Mouse (Mus musculus) hindbrain, embryonic 16.5 days (tissue): ENCODE measurements at regions not wholly inside any gene's neighbourhood (a gene's known extent, or its start where the extent isn't known, plus 50 kb on each side); places are given as distances from the start of the nearest gene placed in this dataset.
A peak's percentile ranks its signal among the peaks of the same experiment; 100 is the strongest.
"Not testable (repeated sequence)": the region's sequence is repeated elsewhere in the genome, so short reads cannot be mapped to it uniquely, and the experiment has no call there.

Experiments used
- ATAC-seq: fragments of 200-750 bp; cut with Nextera tagmentation; 2 replicates; pipeline ENCODE4 v1.8.0; 2017; ENCODE audit warnings: moderate TSS enrichment, moderate library complexity
- H3K27ac ChIP-seq: fragments of 300-500 bp; sonication (generic); 2 replicates; pipeline ENCODE4 v1.5.1; 2014; ENCODE audit warnings: low read depth, mild to moderate bottlenecking, control low read depth, low read length, moderate library complexity
- H3K27me3 ChIP-seq: fragments of 300-500 bp; sonication (generic); replicated peaks from 2 replicates; pipeline ENCODE4 v1.6.1; 2014; ENCODE audit warnings: low read length; ENCODE audit not compliant: control insufficient read depth, insufficient read depth
- H3K36me3 ChIP-seq: fragments of 300-500 bp; sonication (generic); 2 replicates; pipeline ENCODE4 v1.6.1; 2014; ENCODE audit warnings: mild to moderate bottlenecking, low read length, moderate library complexity, mixed read lengths; ENCODE audit not compliant: control insufficient read depth, insufficient read depth
- H3K4me1 ChIP-seq: fragments of 300-500 bp; sonication (generic); 2 replicates; pipeline ENCODE4 v1.6.1; 2014; ENCODE audit warnings: low read depth, low read length; ENCODE audit not compliant: control insufficient read depth, insufficient read depth
- H3K4me2 ChIP-seq: fragments of 300-500 bp; sonication (generic); 2 replicates; pipeline ENCODE4 v1.6.1; 2014; ENCODE audit warnings: mild to moderate bottlenecking, low read length, control low read depth, moderate library complexity
- H3K4me3 ChIP-seq: fragments of 300-500 bp; sonication (generic); 2 replicates; pipeline ENCODE4 v1.5.1; 2014; ENCODE audit warnings: mild to moderate bottlenecking, low read length, control low read depth, moderate library complexity
- H3K9ac ChIP-seq: fragments of 300-500 bp; sonication (generic); 2 replicates; pipeline ENCODE4 v1.6.1; 2014; ENCODE audit warnings: low read depth, mild to moderate bottlenecking, control low read depth, low read length, moderate library complexity
- H3K9me3 ChIP-seq: fragments of 300-500 bp; sonication (generic); 2 replicates; pipeline ENCODE4 v1.6.1; 2014; ENCODE audit warnings: mild to moderate bottlenecking, low read length, moderate library complexity; ENCODE audit not compliant: control insufficient read depth
- WGBS: fragments of 180-500 bp; shearing (Covaris S2); extraction: QIAGEN DNeasy Blood & Tissue Kit; methylation state at CpG from one replicate; pipeline ENCODE4 v1.1.7; 2014; 5-methylcytosine and 5-hydroxymethylcytosine counted together

DNA sequence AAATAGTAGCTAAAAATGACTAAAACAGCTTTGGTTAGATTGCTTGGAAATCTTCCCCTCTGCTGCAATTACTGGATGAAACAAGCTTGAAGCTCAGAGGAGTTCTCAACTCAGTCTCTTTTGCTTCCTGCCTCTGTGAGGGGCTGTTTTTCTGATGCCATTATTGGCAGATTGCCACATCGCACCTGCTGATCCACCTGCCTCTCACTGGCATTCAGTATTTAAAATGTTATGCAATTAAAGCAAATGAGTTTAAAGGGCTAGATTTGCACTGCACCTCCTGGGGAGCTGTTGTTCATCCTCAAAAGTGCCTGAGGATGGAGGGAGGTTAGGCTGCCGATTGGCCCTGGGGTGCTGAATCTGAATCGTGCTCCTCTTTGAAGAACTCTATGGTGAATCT lies 860.5 kb upstream of the Foxg1 start:
- no peak overlapping the region for H3K4me2 ChIP-seq
- H3K4me3 ChIP-seq, result no peak overlapping the region
- H3K27ac ChIP-seq, result no peak overlapping the region
- no peaks in the 10 kb centered on the region for H3K27me3 ChIP-seq
- ATAC-seq, result no peak
- H3K4me1 ChIP-seq, result no peaks in the 10 kb centered on the region
- WGBS, result 40% methylated on average over 3 of the region's 3 CpGs
- H3K9me3 ChIP-seq, result no peaks in the 10 kb centered on the region
- no peak overlapping the region for H3K9ac ChIP-seq
- H3K36me3 ChIP-seq, result no peaks in the 10 kb centered on the region

DNA sequence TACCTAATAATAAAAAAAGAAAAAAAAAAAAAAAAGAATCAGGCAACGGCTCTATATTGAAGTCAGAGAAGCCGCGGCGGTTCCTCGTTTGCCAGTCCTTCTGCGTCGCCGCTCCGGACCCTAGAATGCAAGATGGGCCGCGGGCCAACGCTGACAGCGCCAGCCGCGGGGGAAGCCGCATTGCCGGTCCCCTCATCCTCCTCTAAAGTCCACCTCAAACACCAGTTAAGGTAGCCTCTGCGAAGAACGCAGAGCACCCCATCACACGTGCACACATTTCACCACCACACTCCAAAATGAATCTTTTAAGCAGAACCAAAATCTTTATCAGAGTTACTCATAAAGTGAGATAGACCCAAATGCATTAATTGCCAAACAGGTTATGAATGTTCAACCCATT lies 822.8 kb upstream of the Foxg1 start:
- 85% methylated on average over 20 of the region's 20 CpGs for WGBS
- not testable (repeated sequence) for H3K9me3 ChIP-seq, H3K27ac ChIP-seq, ATAC-seq, H3K27me3 ChIP-seq, H3K4me1 ChIP-seq, H3K9ac ChIP-seq, H3K36me3 ChIP-seq, H3K4me3 ChIP-seq, H3K4me2 ChIP-seq

DNA sequence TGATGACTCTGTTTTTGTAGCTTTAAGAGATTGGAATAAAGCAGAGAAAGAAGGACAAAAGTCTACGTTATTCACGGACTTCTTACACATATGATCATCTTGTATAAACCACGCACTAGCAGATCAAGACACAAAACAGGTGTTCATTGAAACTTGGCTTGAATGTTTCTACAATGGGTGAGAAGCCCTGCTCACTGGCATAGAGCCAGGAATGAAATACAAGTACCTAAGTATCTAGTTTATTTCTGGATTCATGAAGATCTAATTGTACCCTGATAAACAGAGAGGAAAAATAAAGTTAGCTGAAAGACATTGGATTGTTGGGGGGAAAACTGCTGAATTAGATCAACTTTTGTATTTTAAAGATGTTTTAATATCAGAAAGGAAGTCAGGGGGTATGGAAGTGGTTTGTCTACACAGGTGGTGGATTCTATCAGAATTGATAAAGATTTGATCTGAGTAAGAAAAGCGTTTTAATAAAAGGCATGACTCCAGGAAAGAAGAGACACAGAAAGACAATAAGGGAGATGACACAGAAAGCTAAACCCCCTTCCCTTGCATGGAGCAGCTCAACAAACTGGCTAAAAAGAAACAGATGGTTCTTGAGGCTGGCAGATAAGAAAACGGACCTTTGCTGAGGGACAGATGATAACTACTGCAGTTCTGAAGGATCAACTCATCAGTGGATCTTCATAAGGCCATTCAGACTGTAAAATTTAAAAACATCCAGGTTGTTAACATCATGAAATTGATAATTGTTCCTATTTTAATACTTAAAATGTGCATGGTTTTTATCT lies 777.9 kb upstream of the Foxg1 start:
- no peak for ATAC-seq
- WGBS, result 88% methylated on average over 5 of the region's 5 CpGs

DNA sequence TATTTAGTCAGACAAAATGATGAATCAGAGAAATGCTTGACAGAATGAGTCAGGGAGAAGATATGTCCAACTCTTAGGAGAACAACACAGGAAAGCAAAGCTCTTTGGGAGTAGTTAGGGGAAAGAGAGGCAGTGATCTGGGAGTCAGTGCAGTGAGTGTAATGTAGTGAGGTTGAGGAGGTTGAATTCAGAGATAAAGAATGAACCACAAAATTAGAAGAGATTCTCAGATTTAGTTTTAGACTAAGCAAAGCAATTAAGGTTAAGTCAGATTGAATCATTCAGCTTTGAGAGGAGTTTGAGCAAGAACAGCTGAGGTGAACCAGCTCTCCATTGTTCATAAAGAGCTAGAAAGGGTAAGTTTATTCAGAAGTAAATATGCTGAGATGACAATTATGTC lies 777.0 kb upstream of the Foxg1 start:
- Histone ChIP-seq H3K27me3 (no peaks in the 10 kb centered on the region), H3K4me1 (no peaks in the 10 kb centered on the region), H3K4me2 (no peak overlapping the region), H3K27ac (no peak overlapping the region), H3K9me3 (no peaks in the 10 kb centered on the region), H3K36me3 (no peaks in the 10 kb centered on the region), H3K9ac (no peak overlapping the region), H3K4me3 (no peak overlapping the region)
- no peak for ATAC-seq

More for the DNA sequence above, 777.9 kb upstream of the Foxg1 start:
- H3K27ac ChIP-seq, result no peak overlapping the region
- no peaks in the 10 kb centered on the region for H3K27me3 ChIP-seq
- H3K4me2 ChIP-seq, result no peak overlapping the region
- H3K9me3 ChIP-seq, result no peaks in the 10 kb centered on the region
- no peak overlapping the region for H3K4me3 ChIP-seq
- H3K4me1 ChIP-seq, result no peaks in the 10 kb centered on the region
- no peak overlapping the region for H3K9ac ChIP-seq
- no peaks in the 10 kb centered on the region for H3K36me3 ChIP-seq

DNA sequence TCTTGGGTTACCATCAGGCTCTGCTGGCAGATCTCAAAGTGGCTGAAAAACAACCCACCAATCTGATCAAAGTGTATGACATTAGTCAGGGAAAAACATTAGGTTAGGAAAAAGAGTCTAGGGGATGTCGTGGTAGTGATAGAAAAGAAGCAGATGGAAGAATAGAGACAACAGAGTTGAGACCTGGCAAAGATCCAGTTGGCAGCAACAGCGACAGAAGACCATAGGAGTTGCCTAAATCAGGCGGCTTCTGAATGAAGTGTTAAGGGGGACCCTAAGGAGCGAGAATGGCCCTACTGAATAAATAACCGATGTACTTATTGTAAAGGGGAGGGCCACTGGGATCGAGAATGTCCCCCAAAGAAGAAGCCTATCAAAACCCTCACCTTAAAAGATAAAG lies 773.1 kb upstream of the Foxg1 start:
- Histone ChIP-seq H3K9ac (no peak overlapping the region), H3K9me3 (no peaks in the 10 kb centered on the region), H3K4me3 (no peak overlapping the region), H3K27ac (no peak overlapping the region), H3K27me3 (no peaks in the 10 kb centered on the region), H3K36me3 (no peaks in the 10 kb centered on the region), H3K4me2 (no peak overlapping the region), H3K4me1 (no peaks in the 10 kb centered on the region)
- ATAC-seq, result no peak
- 64% methylated on average over 6 of the region's 6 CpGs for WGBS

DNA sequence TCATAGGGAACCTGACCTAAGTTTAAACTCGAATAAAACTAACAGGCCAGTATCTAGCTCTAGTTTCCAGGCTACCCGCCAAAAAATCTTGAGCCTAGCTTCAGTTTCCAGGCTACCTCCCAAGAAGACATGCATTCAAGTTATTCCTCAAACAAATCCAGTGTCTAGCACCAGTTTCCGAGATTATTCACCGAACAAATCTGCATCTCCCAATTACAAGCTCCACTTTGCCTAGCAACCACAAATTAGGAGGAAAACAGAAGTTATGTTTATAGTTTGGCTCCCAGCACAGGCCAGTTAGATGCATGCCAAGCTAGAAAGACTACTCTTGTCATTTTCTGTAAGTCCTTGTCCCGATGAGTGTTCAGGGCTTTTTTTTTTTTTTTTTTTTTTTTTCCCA lies 770.4 kb upstream of the Foxg1 start:
- ATAC-seq, result no peak
- H3K36me3 ChIP-seq, result no peaks in the 10 kb centered on the region
- H3K4me3 ChIP-seq, result no peak overlapping the region
- H3K4me2 ChIP-seq, result no peak overlapping the region
- H3K9me3 ChIP-seq, result no peaks in the 10 kb centered on the region
- no peak overlapping the region for H3K27ac ChIP-seq
- 70% methylated on average over 5 of the region's 5 CpGs for WGBS
- no peaks in the 10 kb centered on the region for H3K27me3 ChIP-seq
- no peaks in the 10 kb centered on the region for H3K4me1 ChIP-seq
- H3K9ac ChIP-seq, result no peak overlapping the region

DNA sequence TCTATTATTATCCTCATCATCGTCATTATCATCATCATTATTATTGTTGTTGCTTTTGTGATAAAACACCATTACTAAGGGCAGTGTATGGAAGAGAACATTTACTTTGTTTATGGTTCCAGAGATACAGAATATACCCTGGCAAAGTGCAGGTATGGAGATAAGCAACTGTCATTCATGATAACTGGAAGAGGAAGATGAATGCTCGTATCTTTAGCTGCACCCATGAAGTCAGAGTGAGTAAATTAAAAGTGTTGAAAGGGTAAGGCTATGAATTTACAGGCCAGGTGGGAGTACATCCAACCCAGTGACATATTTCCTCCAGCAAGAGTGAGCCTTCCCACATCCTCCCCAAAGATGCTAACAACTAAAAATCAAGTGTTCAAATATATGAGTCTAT lies 766.1 kb upstream of the Foxg1 start:
- Histone ChIP-seq H3K4me2 (no peak overlapping the region), H3K27me3 (no peaks in the 10 kb centered on the region), H3K4me1 (no peaks in the 10 kb centered on the region), H3K9me3 (no peaks in the 10 kb centered on the region), H3K36me3 (no peaks in the 10 kb centered on the region), H3K27ac (no peak overlapping the region), H3K4me3 (no peak overlapping the region), H3K9ac (no peak overlapping the region)
- ATAC-seq, result no peak
- WGBS, result 80% methylated on average over 2 of the region's 2 CpGs

DNA sequence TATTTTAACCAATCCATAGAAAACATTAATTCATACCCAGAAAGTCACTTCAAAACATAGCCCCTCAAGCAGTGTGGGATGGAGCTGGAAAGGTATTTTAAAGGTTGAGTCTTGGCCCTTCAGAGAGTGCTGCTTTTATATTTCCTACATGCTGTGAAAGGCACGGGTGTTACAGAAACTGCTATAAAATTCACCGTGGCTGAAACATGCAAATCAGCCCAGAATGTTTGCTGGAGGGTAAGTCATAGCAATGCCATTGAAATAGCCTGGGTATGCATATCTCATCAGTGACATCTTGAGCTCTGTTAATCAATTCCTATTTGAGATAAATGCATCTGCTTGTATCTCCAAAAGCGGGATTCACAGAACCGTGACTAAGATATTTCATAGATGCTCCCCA lies 748.9 kb upstream of the Foxg1 start:
- Histone ChIP-seq H3K27ac (0 out of 2 replicates have a peak overlapping the region, but pooled peaks have one; percentile 39), H3K9ac (no peak overlapping the region), H3K4me1 (no peaks in the 10 kb centered on the region), H3K4me2 (no peak overlapping the region), H3K36me3 (no peaks in the 10 kb centered on the region), H3K4me3 (no peak overlapping the region), H3K9me3 (no peaks in the 10 kb centered on the region), H3K27me3 (no peaks in the 10 kb centered on the region)
- ATAC-seq, result peak; percentile 76
- WGBS, result 27% methylated on average over 4 of the region's 4 CpGs

DNA sequence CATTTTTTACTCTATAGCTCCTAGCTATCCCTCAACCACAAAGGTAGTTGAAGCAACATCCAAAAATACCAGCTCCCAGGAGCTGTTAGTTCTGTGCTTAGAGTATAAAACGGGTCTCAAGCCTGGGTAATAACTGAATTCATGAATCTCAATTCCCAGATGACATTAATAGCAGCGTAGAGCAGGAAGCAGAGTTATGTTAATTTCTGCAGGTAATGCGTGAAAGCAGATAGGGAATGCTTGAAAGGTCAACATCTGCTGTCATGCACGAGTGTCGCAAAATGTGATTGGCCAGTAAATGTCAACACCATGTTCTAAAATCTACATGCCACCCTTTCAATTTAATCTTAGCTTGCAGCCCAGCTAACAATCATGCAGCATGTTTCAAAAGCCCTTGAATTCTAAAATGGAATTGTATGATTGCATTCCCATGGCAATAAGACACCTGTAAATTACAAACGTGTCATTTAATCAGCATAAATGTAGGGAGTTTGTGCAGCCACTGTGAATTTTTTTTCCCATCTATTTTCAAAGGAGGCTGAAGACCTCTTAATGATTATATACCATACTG lies 747.7 kb upstream of the Foxg1 start:
- no peaks in the 10 kb centered on the region for H3K27me3 ChIP-seq
- peak overlapping the region; percentile 52 for H3K27ac ChIP-seq
- no peaks in the 10 kb centered on the region for H3K36me3 ChIP-seq
- peak; percentile 50; the same call in 1 of the 2 replicates for ATAC-seq
- peak overlapping the region; percentile 1; the same call in 1 of the 2 replicates for H3K4me2 ChIP-seq
- no peaks in the 10 kb centered on the region for H3K4me1 ChIP-seq
- H3K4me3 ChIP-seq, result no peak overlapping the region
- H3K9ac ChIP-seq, result no peak overlapping the region
- no peaks in the 10 kb centered on the region for H3K9me3 ChIP-seq
- WGBS, result 43% methylated on average over 6 of the region's 6 CpGs
